In genomic region chr11:36909036-36909435, GRCm38 (mm10) we compare ENCODE assay signal across 18 mouse cellular contexts.
DNase-seq lines count a peak whose midpoint lies in the region; ATAC-seq lines count a peak whose summit lies in the region.
"Had no signal": no experiment of that assay in that cellular context is flagged by ENCODE, and none has a peak within 500 bp of the region (broad histone marks: within the 10 kb centered on the region; RNA-seq: fewer than 3 reads in every experiment).

No protein-coding gene starts in this region.

- ATAC-seq in frontal cortex, adult (ENCODE audit: low TSS enrichment) = peak; percentile 57; the same call in 1 of the 2 replicates
- ATAC-seq: activated CD4-positive, CD25-positive, alpha-beta regulatory T cell, adult 4 months; CD4-positive, CD25-positive, alpha-beta regulatory T cell, adult 4 months; Patski had no signal

- DNase-seq in frontal cortex, postnatal 25 days (ENCODE audit: low spot score in 2 of 2) = no peak
- DNase-seq in brain, adult 2 months (ENCODE audit: low read depth, low spot score) = peak; percentile 29
- DNase-seq in spleen, adult 18-20 months = no peak
- DNase-seq: adrenal gland, adult 2 months; adrenal gland, adult 8-10 months; adrenal gland, postnatal 10 days; adrenal gland, postnatal 14 days; adrenal gland, postnatal 25 days; adrenal gland, postnatal 36 days; B cell, adult 2 months; cerebellum, adult 11 months; cerebellum, adult 11-12 months; cerebellum, adult 18-20 months; cerebellum, adult 2 months had no signal
